Mouse (Mus musculus) stomach, postnatal 0 days (tissue): ENCODE data around the gene Trank1. TPM values are rescaled to one million over a fixed set of nuclear protein-coding genes. Genes with fewer than 3 reads are reported as not detected.

Experiments
- ATAC-seq: fragments of 200-750 bp; cut with Nextera tagmentation; 2 replicates; pipeline ENCODE4 v1.8.0; 2017; ENCODE audit not compliant: low FRiP score, low TSS enrichment
- DNase-seq: peaks from one replicate; pipeline ENCODE4 v3.0.0-alpha.2; 2016; ENCODE audit warnings: low spot score
- H3K27ac ChIP-seq: fragments of 300-500 bp; sonication (generic); replicated peaks from 2 replicates; pipeline ENCODE4 v1.5.1; 2014; ENCODE audit warnings: mild to moderate bottlenecking, control low read depth
- H3K27me3 ChIP-seq: fragments of 300-500 bp; sonication (generic); 2 replicates; pipeline ENCODE4 v1.6.1; 2014; ENCODE audit warnings: low read length; ENCODE audit not compliant: control insufficient read depth, insufficient read depth
- H3K36me3 ChIP-seq: fragments of 300-500 bp; sonication (generic); 2 replicates; pipeline ENCODE4 v1.6.1; 2014; ENCODE audit warnings: low read length, mixed read lengths; ENCODE audit not compliant: control insufficient read depth, insufficient read depth
- H3K4me1 ChIP-seq: fragments of 300-500 bp; sonication (generic); replicated peaks from 2 replicates; pipeline ENCODE4 v1.6.1; 2014; ENCODE audit warnings: antibody characterized with exemption; ENCODE audit not compliant: control insufficient read depth, insufficient read depth
- H3K4me2 ChIP-seq: fragments of 300-500 bp; sonication (generic); replicated peaks from 2 replicates; pipeline ENCODE4 v1.6.1; 2014; ENCODE audit warnings: low read depth, mild to moderate bottlenecking, control low read depth, moderate library complexity
- H3K4me3 ChIP-seq: fragments of 300-500 bp; sonication (generic); 2 replicates; pipeline ENCODE4 v1.5.1; 2014; ENCODE audit warnings: low read depth, low read length, control low read depth
- H3K9ac ChIP-seq: fragments of 300-500 bp; sonication (generic); 2 replicates; pipeline ENCODE4 v1.6.1; 2014; ENCODE audit warnings: mild to moderate bottlenecking, low read length, control low read depth, mixed read lengths
- H3K9me3 ChIP-seq: fragments of 300-500 bp; sonication (generic); 2 replicates; pipeline ENCODE4 v1.6.1; 2016; ENCODE audit warnings: low read length; ENCODE audit not compliant: control insufficient read depth
- CTCF ChIP-seq: IDR thresholded peaks from 2 replicates; pipeline ENCODE4 v1.5.1; 2016; ENCODE audit warnings: antibody characterized with exemption, low read depth, mild to moderate bottlenecking, moderate library complexity
- EP300 ChIP-seq: optimal IDR thresholded peaks from 2 replicates; pipeline ENCODE3; 2016; ENCODE audit warnings: antibody characterized with exemption
- WGBS: fragments of 180-500 bp; shearing (Covaris S2); extraction: QIAGEN DNeasy Blood & Tissue Kit; methylation state at CpG from one replicate; pipeline ENCODE4 v1.1.7; 2014; 5-methylcytosine and 5-hydroxymethylcytosine counted together
- polyA plus RNA-seq: library from polyadenylated mRNA; unstranded; fragments of >200 nt; fragmentation: Nextera tagmentation; extraction: Ambion mirVana; gene quantifications from 2 replicates; pipeline ENCODE4 v1.2.1, GENCODE M21; 2015

The Trank1 gene
- polyA plus RNA-seq, 1 experiment from 2014 or later: 0.16 TPM

DNA sequence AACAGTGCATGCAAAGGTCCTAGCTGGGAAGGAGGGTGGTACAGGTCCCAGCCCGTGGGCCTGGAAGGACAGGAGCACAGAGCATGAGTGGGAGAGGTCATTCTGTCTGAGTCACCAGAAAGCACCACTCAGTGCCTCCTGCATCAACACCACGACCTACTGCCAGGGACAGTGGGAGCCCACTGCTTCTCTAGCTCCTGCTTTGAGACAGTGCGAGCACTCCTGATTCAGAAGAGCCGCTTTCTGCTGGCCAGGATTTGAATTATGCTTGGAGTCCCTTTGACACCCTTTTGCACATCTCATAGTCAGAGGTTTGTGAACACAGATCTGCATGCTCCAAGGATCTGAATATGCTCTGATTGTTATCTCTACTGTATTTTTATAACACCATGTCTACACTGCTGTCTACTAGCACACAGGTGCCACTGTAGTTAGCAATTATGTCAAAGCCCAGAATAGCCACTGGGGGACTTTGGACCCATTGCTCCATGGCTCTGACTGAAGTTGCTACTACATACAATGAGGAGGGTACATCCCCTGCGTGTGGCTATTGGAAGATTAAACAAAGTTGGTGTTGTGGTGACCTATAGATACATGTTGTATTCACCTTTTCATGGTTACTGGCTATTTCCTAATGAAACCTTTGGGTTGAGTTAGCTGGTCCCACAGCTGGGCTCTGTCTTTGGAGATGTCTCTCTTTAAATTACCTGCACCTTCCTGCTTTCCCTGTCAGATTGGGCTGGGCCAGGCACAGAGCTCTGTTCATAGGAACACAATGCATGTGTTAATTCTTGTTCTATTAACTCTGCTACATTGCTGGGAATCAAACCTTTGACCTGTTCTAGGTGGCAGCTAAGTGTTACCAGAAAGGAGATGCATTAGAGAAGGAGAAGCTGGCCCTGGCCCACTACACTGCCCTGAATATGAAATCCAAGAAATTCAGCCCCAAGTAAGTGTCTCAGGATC is 74.3 kb downstream of the Trank1 start:
- H3K4me2 ChIP-seq: no peak overlapping the region
- no peak overlapping the region for H3K4me3 ChIP-seq
- ATAC-seq (no peak), DNase-seq (peak; percentile 7)
- H3K9ac ChIP-seq: no peak overlapping the region
- no peak overlapping the region for H3K27ac ChIP-seq
- H3K4me1 ChIP-seq: no peaks in the 10 kb centered on the region
- TF ChIP-seq EP300 (no peak), CTCF (no peak)
- 78% methylated on average over 5 of the region's 5 CpGs for WGBS
- H3K36me3 ChIP-seq: no peaks in the 10 kb centered on the region
- no peaks in the 10 kb centered on the region for H3K27me3 ChIP-seq
- no peaks in the 10 kb centered on the region for H3K9me3 ChIP-seq

GRCm38 (mm10) chr9:111386569-111386968 is 75.0 kb downstream of the Trank1 start:
- Histone ChIP-seq H3K9me3 (no peaks in the 10 kb centered on the region), H3K4me3 (no peak overlapping the region), H3K4me1 (no peaks in the 10 kb centered on the region), H3K27me3 (no peaks in the 10 kb centered on the region), H3K27ac (no peak overlapping the region), H3K36me3 (no peaks in the 10 kb centered on the region), H3K9ac (no peak overlapping the region), H3K4me2 (no peak overlapping the region)
- no peak for ATAC-seq
- TF ChIP-seq EP300 (no peak), CTCF (no peak)
- DNase-seq: peak; percentile 13
- WGBS: 59% methylated on average over 2 of the region's 2 CpGs

DNA sequence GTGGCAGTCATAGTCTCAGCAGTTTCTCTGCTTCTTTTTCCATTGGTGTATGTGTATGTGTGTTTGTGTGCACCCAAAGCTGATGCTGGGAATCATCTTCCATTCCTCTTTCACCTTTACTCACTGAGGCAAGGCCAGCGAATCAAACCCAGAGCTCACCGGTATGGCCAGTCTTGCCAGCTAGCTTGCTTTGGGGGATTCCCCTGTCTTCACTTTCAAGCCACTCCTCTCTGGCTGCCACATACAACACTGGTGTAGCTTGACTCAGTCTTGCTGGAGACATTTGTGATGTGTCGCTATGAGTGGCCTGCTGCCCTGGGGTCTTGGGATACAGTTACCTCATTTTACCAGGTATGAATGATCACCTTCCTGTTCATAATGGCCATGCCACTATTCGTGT is 76.0 kb downstream of the Trank1 start:
- no peak for ATAC-seq
- no peaks in the 10 kb centered on the region for H3K36me3 ChIP-seq
- peak; percentile 12 for DNase-seq
- H3K9ac ChIP-seq: no peak overlapping the region
- no peaks in the 10 kb centered on the region for H3K4me1 ChIP-seq
- no peaks in the 10 kb centered on the region for H3K9me3 ChIP-seq
- H3K27ac ChIP-seq: no peak overlapping the region
- no peak overlapping the region for H3K4me2 ChIP-seq
- WGBS: 77% methylated on average over 4 of the region's 4 CpGs
- no peak for TF ChIP-seq EP300
- no peak for TF ChIP-seq CTCF
- no peaks in the 10 kb centered on the region for H3K27me3 ChIP-seq
- H3K4me3 ChIP-seq: no peak overlapping the region

DNA sequence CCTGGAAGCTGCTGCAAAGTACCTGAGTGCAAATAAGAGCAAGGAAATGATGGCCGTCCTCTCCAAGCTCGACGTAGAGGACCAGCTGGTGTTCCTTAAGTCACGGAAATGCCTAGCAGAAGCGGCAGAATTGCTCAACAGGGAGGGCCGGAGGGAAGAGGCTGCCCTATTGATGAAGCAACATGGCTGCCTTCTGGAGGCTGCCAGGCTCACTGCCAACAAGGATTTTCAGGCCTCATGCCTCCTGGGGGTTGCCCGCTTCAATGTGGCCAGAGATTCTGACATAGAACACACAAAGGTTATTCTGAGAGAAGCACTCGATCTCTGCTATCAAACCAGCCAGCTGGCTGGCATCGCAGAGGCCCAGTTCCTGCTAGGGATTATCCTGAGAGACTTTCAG is 78.5 kb downstream of the Trank1 start:
- 73% methylated on average over 9 of the region's 9 CpGs for WGBS
- ATAC-seq (no peak), DNase-seq (peak; percentile 10)
- Histone ChIP-seq H3K36me3 (no peaks in the 10 kb centered on the region), H3K4me3 (no peak overlapping the region), H3K27ac (no peak overlapping the region), H3K27me3 (no peaks in the 10 kb centered on the region), H3K9me3 (no peaks in the 10 kb centered on the region), H3K4me2 (no peak overlapping the region), H3K9ac (no peak overlapping the region), H3K4me1 (no peaks in the 10 kb centered on the region)
- TF ChIP-seq EP300 (no peak), CTCF (no peak)

DNA sequence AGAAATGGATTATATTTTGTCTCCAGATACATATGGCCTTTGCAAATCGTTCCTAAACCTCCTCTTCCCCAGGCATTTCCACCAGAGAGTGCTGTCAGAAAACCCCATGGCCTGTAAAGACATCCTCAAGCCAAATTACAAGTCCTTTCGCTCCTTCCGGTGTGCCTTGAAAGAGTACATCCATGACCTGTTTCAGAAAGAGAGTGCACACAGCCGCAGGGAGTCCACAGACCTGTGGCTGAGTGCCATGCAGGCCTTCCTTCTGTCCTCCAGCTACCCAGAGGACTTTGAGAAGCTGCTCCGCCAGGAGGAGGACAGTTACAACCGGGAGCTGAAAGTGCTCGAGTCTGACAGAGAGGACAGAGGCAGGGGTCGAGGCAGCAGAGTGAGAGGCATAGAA is 79.5 kb downstream of the Trank1 start:
- peak; percentile 9 for DNase-seq
- no peaks in the 10 kb centered on the region for H3K4me1 ChIP-seq
- no peak overlapping the region for H3K9ac ChIP-seq
- no peak overlapping the region for H3K4me2 ChIP-seq
- no peaks in the 10 kb centered on the region for H3K27me3 ChIP-seq
- TF ChIP-seq EP300: no peak
- TF ChIP-seq CTCF: no peak
- no peak overlapping the region for H3K27ac ChIP-seq
- no peaks in the 10 kb centered on the region for H3K9me3 ChIP-seq
- H3K36me3 ChIP-seq: no peaks in the 10 kb centered on the region
- ATAC-seq: no peak
- H3K4me3 ChIP-seq: no peak overlapping the region
- WGBS: 82% methylated on average over 8 of the region's 8 CpGs

- no peaks in the 10 kb centered on the region for H3K36me3 ChIP-seq
- 81% methylated on average over 18 of the region's 18 CpGs for WGBS
Measured at GRCm38 (mm10) chr9:111391926-111392442, 80.4 kb downstream of the Trank1 start.

More at GRCm38 (mm10) chr9:111391926-111392442, 80.4 kb downstream of the Trank1 start:
- peak; percentile 10 for DNase-seq
- H3K9me3 ChIP-seq: no peaks in the 10 kb centered on the region
- H3K4me2 ChIP-seq: no peak overlapping the region
- H3K4me3 ChIP-seq: no peak overlapping the region
- no peak for TF ChIP-seq EP300
- no peak for TF ChIP-seq CTCF
- no peak for ATAC-seq
- H3K9ac ChIP-seq: no peak overlapping the region
- no peaks in the 10 kb centered on the region for H3K4me1 ChIP-seq
- H3K27ac ChIP-seq: no peak overlapping the region
- no peaks in the 10 kb centered on the region for H3K27me3 ChIP-seq
